Mouse (Mus musculus): ENCODE measurements around the gene Ap5s1. TPM values are rescaled to one million over a fixed set of nuclear protein-coding genes. Genes with fewer than 3 reads are reported as not detected.

Gene Ap5s1
- total RNA-seq, 4 experiments from 2014 or later, result 10.7 to 21.6 (median 18.7) TPM

- no peak for DNase-seq (ENCODE audit: low spot score in 2 of 2)
Measured at GRCm38 (mm10) chr2:131187602-131187922, 19.3 kb upstream of the Ap5s1 start.

DNA sequence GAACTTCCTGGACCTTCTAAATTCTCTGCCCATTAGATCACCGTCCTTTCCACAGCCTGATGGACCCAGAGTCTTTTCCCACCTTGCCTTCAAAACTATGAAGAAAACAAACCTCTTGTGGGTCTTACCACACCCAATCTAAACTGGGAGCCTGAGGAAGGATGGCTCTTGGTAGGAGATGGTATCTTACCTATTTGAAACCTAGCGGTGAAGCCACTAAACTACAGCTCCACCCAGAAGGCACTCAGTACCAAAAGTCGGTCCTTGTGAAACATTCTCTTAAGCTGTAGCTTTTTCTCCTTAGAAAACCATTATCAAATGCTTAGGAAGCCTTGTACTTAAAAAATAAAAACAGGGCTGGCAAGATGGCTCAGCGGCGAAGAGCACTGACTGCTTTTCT lies 18.6 kb upstream of the Ap5s1 start:
- no peak for DNase-seq (ENCODE audit: low spot score in 2 of 2)

DNA sequence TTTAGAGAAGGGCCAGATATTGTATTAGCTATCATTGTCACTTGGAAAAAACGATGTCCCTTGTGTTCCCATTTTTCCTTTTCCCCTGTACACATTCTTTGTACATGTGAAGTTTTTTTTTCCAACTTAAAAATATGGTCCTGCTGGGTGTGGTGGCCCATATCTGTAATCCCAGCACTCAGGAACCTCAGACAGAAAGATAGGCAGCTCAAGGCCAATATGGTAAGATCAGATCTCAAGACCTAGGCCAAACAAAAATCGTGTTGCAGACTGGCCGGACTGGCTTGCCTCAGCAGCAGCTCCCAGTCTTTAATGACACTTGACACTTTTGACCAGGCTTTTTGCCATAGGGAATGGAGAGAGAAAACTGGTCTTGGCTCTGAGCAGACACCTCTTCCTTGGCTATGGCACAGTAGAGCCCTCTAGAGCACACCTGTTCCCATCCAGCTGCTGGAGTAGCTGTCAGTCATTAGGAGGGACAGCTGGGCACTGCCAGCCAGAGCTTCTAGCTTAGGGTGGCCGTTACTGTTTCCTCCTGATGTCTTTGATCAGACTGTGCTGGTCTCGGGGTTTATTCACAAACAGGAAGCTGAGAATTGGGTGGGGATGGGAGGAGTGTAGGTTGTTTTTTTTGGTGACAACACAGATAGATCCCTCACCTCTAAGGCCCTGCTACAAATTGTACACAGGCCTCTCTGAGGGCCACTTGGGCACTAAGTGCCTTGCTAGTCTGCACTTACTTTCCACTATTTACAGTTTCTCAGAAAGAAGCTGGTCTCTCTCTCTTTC lies 17.2 kb upstream of the Ap5s1 start:
- peak in 1 of 2 experiments; percentile 56 for DNase-seq (ENCODE audit: low spot score in 2 of 2)

- DNase-seq (ENCODE audit: low spot score in 2 of 2), result no peak
Measured at GRCm38 (mm10) chr2:131190344-131191004, 16.4 kb upstream of the Ap5s1 start.

GRCm38 (mm10) chr2:131191005-131191390 lies 15.9 kb upstream of the Ap5s1 start:
- DNase-seq (ENCODE audit: low spot score in 2 of 2), result no peak

- no peak for DNase-seq (ENCODE audit: low spot score in 2 of 2)
Measured at GRCm38 (mm10) chr2:131196606-131197316, 10.1 kb upstream of the Ap5s1 start.

DNA sequence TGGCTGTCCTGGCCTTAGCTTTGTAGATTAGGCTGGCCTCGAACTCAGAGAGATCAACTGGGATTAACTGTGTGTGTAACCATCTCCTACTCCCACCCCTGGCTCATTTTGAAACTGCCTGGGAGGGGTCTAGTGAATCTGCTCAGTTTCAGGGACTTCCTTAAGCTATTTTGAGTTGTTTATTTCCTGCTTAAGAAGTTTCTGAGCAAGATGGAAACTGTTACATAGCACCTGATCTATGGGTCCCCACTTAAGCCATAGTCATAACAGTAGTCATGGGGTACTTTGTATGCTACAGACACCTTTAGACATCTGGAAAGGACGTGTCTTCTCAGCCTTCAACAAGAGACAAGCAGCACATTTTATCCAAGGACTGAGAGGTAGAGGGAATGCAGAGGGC lies 6.2 kb upstream of the Ap5s1 start:
- DNase-seq (ENCODE audit: low spot score in 2 of 2), result no peak

DNA sequence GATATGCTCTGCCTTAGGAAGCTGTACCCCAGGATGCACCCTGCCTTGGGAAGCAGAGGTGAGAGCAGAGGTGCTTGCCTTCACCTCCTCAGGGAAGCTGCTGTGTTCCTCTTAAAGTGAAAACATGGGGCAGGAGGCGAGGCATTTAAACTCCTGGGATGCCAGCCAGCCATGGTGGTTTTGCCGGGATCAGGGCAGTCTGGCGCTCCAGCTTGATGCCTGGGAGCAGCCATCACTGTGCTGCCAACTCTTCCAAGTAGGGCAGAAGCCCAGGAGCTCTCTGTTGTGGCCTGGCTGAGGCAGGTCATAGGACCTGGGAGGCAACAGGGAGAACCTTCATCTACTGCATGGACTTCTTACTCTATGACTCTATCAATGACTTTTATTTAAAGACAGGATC lies 5.6 kb upstream of the Ap5s1 start:
- no peak for DNase-seq (ENCODE audit: low spot score in 2 of 2)

- no peak for DNase-seq (ENCODE audit: low spot score in 2 of 2)
Measured at GRCm38 (mm10) chr2:131203816-131204409, 3.0 kb upstream of the Ap5s1 start.

GRCm38 (mm10) chr2:131204410-131204981 lies 2.4 kb upstream of the Ap5s1 start:
- DNase-seq (ENCODE audit: low spot score in 2 of 2), result peak; percentile 94 to 96

- DNase-seq (ENCODE audit: low spot score in 2 of 2), result no peak
Measured at GRCm38 (mm10) chr2:131205521-131206182, 1.2 kb upstream of the Ap5s1 start.

DNA sequence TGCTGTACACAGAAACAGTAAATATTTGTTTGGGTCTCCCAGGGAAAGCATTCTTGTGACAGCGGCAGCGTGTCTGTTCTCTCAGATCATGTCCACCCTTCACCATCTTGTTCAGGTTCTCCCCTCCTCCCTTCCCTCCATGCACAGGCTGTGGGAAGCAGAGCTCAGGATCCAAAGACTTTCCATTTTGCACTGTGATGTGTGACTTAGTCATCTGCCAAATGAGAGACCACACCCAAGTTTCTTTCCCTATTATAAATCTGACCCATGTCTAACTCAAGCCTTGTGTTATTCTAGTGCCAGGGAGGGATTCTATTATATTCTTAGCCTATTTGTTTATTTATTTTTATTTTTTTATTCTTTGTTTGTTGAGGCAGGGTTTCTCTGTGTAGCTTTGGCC lies 1.5 kb downstream of the Ap5s1 start:
- DNase-seq (ENCODE audit: low spot score in 2 of 2), result no peak

GRCm38 (mm10) chr2:131209125-131209795 lies 2.4 kb downstream of the Ap5s1 start:
- DNase-seq (ENCODE audit: low spot score in 2 of 2), result peak in 1 of 2 experiments; percentile 17

GRCm38 (mm10) chr2:131209969-131210792 lies 3.3 kb downstream of the Ap5s1 start:
- DNase-seq (ENCODE audit: low spot score in 2 of 2), result peak; percentile 90 to 93

DNA sequence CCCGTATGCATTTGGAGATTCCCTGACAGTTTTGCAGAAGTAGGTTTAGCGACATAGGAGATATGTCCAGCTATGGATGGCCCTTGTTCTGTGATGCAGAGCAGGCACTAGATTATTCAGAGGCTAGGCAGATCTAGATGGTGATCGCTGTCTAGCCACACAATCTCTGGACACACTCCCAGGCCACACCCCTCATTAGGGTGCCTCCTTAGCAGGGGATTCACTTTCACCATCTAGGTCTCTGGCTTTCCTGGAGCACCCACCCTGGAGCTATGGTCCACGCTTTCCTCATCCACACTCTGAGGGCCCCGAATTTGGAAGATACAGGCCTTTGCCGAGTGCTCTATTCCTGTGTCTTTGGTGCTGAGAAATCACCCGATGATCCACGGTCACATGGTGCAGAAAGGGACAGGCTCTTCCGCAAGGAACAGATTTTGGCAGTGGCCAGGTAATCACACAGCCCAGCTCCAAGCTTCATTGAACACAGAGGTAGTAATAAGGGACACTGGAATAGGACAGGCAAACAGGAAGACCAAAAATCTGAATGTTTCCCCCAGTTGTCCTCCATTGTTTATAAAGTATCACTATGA lies 4.2 kb downstream of the Ap5s1 start:
- no peak for DNase-seq (ENCODE audit: low spot score in 2 of 2)

DNA sequence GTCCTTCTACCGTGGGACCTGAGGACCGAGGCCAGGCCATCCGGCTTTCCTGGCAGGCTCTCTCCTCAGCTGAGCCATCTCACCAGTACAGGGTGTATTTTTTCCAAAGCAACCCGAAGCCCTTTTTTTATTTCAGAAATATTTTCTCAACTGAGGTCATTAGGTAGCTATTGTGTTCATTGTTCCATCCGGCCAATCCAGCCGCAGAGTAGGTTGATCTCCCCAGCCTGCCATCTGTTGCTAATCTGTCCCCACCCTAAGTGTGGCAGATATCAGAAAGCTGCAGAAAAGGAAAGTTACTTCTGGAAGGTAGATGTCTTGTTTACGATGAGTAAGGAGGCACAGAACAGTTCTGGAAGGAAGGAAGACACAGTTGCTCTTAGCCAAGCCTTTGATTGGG lies 6.9 kb downstream of the Ap5s1 start:
- no peak for DNase-seq (ENCODE audit: low spot score in 2 of 2)

GRCm38 (mm10) chr2:131215941-131216858 lies 9.3 kb downstream of the Ap5s1 start:
- DNase-seq (ENCODE audit: low spot score in 2 of 2), result peak in 1 of 2 experiments; percentile 25

DNA sequence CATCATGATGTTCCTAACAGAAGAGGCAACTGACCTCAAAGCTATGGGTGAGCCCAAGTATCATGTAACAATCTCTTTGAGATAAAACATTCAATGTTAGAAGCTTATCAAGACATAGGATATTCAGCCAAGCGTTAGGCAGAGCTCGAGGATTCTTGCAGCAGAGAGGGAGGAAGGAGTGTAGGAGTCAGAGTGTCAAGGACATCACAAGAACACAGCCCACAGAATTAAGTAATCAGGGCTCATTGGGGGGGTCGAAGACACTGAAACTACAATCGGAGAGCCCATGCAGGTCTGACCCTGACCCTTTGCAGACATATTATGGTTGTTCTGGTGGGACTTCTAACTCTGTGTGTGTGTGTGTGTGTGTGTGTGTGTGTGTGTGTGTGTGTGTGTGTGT lies 13.2 kb downstream of the Ap5s1 start:
- no peak for DNase-seq (ENCODE audit: low spot score in 2 of 2)
